In the genomic region with DNA sequence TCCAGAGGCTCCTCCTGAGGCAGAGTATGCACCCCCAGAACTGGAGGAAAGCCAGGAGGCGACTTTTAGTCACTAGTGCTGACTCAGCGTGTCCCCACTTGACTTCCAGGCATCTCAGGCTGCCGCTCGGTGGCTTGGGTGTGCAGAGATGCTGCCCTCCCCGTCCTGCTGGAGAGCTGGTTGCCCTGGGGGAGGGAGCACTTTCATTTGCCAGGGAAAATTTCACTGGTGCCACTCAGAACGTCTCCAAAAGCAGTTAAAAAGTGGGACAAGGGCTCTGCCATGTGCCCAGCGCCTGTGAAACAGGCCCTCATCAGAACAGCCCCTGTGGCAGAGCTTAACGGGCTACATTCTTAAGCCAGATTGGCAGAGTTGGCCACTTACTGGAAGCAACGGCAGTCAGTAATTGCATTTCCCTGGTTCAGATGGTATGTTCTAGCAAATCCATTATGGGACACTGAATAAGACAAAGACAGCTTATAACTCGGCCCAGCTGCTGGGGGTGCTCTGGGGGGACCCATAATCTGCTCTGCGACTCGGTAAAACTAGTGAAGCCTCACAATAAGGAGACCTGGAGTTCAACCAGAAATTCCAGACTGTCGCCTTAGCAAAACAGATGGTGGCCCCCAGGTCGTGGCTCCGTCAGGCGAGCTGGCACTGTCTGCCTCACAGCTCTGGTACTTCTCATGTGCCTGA, we compare ENCODE assay signal across 8 mouse cellular contexts.
DNase-seq lines count a peak whose midpoint lies in the region; ATAC-seq lines count a peak whose summit lies in the region.

No protein-coding gene starts in this region.

- ATAC-seq in common myeloid progenitor, adult 5-6 weeks (replicated peaks; ENCODE audit: low read depth, poor library complexity, severe bottlenecking) = 0 out of 2 replicates have a peak, but pooled peaks have one; percentile 29
- ATAC-seq in midbrain, embryonic 16.5 days = peak; percentile 40

- peak; percentile 44 for DNase-seq in urinary bladder, postnatal 14 days (ENCODE audit: low spot score)
- DNase-seq in urinary bladder, adult 2 months (ENCODE audit: low spot score) = no peak
- peak; percentile 73 for DNase-seq in gonadal fat pad, adult 2 months (ENCODE audit: low read depth)
- peak; percentile 66 to 67 for DNase-seq in left cerebral cortex, adult 18-20 months (ENCODE audit: low spot score in 2 of 2)
- DNase-seq in thymus, adult 18-20 months = no peak
- DNase-seq in ovary, postnatal 14 days (ENCODE audit: low spot score) = no peak

- no peak overlapping the region; the same call in 1 of the 2 replicates for H3K9ac ChIP-seq in midbrain, embryonic 16.5 days (ENCODE audit: low read depth, low read length)

- H3K36me3 ChIP-seq in midbrain, embryonic 16.5 days (ENCODE audit: control insufficient read depth, insufficient read depth, low read length) = no peaks in the 10 kb centered on the region

- no peaks in the 10 kb centered on the region; the same call in 1 of the 2 replicates for H3K27me3 ChIP-seq in midbrain, embryonic 16.5 days (ENCODE audit: control insufficient read depth, insufficient read depth, low read depth, low read length)

- peaks cover 74% of the 10 kb centered on the region for H3K4me1 ChIP-seq in midbrain, embryonic 16.5 days (ENCODE audit: control insufficient read depth, insufficient read depth, low read length)

- H3K9me3 ChIP-seq in midbrain, embryonic 16.5 days (replicated peaks; ENCODE audit: control insufficient read depth, low read length, poor library complexity, severe bottlenecking) = no peaks in the 10 kb centered on the region

- no peak overlapping the region for H3K4me3 ChIP-seq in midbrain, embryonic 16.5 days (ENCODE audit: low read depth, low read length)

- 27% methylated on average over 16 of the region's 16 CpGs for WGBS in midbrain, embryonic 16.5 days

- peak overlapping the region; percentile 65 for H3K27ac ChIP-seq in midbrain, embryonic 16.5 days (ENCODE audit: low read length)

- no peak overlapping the region for H3K4me2 ChIP-seq in midbrain, embryonic 16.5 days (ENCODE audit: low read length)

Comparison
In these comparisons a context has a peak if more than half of its experiments do, and no peak if none do; other contexts are left out.
1. DNase-seq: peak in urinary bladder, postnatal 14 days (single experiment), gonadal fat pad, adult 2 months (single experiment) and left cerebral cortex, adult 18-20 months (2 of 2); none in urinary bladder, adult 2 months (single experiment), thymus, adult 18-20 months (0 of 2) and ovary, postnatal 14 days (single experiment).